Mouse (Mus musculus): ENCODE measurements around the gene Cfap97d2. TPM values are rescaled to one million over a fixed set of nuclear protein-coding genes. Genes with fewer than 3 reads are reported as not detected.

The Cfap97d2 gene
- total and polyA plus RNA-seq, 3 experiments = not detected

DNA sequence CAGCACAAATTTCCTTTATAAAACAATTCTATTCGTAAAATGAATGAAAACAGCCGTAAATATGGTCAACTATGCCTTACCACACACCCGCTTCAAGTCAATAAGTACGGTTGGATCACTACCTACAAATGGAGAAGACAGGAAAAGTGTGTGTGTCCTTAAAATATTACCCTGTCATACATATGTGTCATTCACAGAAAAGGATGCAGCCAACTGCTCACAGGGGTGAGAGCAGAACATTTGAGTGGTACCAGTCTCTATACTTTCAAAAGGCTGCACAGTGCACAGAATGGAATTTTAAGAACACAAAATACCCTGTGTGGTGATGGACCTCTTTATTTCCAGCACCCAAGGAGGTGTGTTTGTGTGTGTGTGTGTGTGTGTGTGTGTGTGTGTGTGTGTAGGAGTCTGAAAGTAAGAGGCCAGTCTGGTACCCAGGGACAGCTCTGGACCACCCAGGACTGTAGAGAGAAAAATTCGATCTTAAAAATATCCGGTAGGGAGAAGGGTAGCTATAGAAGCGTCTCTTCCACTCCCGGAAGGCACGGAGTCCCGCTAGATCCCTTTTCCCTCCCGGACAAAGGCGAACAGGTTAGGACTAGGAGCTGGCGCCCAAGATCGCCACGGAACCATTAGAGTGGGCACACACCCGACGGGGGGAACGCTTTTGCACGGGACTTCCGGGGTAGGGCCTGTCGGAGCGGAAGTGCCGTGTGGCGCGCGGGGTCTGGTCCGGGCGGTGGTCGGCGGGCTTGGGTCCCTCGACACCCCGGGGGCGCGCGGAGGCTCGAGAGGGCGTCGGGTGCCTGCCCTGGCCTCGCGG lies 51.5 kb downstream of the Cfap97d2 start, which contains the start of gene Cdc16 (continued):
- 0 out of 2 replicates have a peak, but pooled peaks have one; percentile 35 for TF ChIP-seq POLR2AphosphoS2 (IDR thresholded peaks at IDR 0.05; ENCODE audit: low read length)
- TF ChIP-seq ZMIZ1 (IDR thresholded peaks at IDR 0.05; ENCODE audit: low read depth, low read length) = peak; percentile 50; the same call in 1 of the 2 replicates
- peak; percentile 78 to 86 for TF ChIP-seq POLR2A (IDR thresholded peaks at IDR 0.05; ENCODE audit: control insufficient read depth in 1 of 2, insufficient read depth in 1 of 2, low read depth in 1 of 2, low read length in 2 of 2, poor library complexity in 1 of 2)
- TF ChIP-seq USF1 (IDR thresholded peaks at IDR 0.05; ENCODE audit: low read depth, low read length) = peak; percentile 24; the same call in 1 of the 2 replicates

DNA sequence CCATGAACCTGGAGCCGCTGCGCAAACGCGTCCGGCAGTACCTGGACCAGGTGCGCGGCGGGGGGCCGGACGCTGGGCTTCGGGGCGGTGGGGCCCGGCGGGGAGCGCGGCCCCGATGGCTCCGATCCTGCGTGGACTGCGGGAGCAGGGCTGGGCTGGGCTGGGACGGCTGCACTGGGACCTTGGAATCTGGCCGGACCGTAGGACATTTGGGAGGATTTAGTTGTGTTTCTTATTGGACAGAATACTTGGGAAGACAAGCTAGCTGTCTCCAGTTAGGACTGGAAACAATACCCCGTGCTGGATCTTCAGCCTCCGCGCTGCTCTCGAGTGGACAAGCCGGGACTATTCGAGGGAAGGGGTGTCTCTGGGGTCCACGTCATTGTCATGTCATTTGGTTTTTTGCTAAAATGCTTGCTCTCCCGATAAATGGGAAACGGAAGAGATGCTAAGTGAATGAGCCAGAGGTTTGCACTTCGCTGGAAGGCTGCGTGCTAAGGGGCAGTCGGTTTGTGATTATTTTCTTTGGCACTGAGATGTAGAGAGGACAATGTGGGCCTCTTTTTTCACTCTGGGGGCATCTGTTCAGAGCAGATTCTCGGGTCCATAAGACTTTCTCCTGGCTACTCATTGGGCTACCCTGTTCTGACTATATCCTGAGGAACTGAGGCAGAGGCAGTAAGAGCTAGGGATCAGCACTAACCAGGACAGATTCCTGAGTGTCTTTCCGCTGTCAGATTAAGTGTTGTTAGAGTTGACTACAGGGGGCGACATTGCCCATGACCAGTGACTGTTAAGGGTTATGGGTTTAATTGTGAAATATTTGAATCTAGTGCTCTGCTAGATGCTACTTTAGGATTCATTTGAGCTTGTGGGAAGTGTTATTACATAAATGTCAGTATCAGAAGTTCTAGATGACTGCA lies 52.4 kb downstream of the Cfap97d2 start:
- Histone ChIP-seq H3K9ac (ENCODE audit: control insufficient read depth, low read depth, low read length, poor library complexity, severe bottlenecking) (peak overlapping the region; percentile 90), H3K27ac (ENCODE audit: control insufficient read depth, low read depth, low read length) (peak overlapping the region; percentile 42), H3K9me3 (replicated peaks; ENCODE audit: insufficient read depth, low read length) (no peaks in the 10 kb centered on the region), H3K79me2 (ENCODE audit: control insufficient read depth, insufficient read depth, low read length, poor library complexity) (peaks cover 27% of the 10 kb centered on the region), H3K4me3 (ENCODE audit: control insufficient read depth in 1 of 2, insufficient read depth in 1 of 2, low read depth in 2 of 2, low read length in 2 of 2) (peak overlapping the region; percentile 86 to 88), H3K36me3 (ENCODE audit: control insufficient read depth in 1 of 2, insufficient read depth in 2 of 2, low read length in 2 of 2) (peaks cover 9 to 16% of the 10 kb centered on the region in 2 experiments), H3K4me1 (ENCODE audit: control insufficient read depth in 1 of 2, insufficient read depth in 2 of 2, low read length in 2 of 2) (peaks cover 0 to 3% of the 10 kb centered on the region in 2 experiments; a peak in 2 of 4 replicates), H3K27me3 (ENCODE audit: control insufficient read depth in 1 of 2, insufficient read depth in 2 of 2, low read length in 2 of 2) (no peaks in the 10 kb centered on the region)
- peak; percentile 83 for DNase-seq (ENCODE audit: low read depth, low spot score)
- TF ChIP-seq JUND (IDR thresholded peaks at IDR 0.05; ENCODE audit: low read depth, low read length) (no peak), GABPA (IDR thresholded peaks at IDR 0.05; ENCODE audit: low read depth, low read length) (no peak), HCFC1 (IDR thresholded peaks at IDR 0.05; ENCODE audit: low read depth, low read length) (peak; percentile 53; the same call in 1 of the 2 replicates), EP300 (IDR thresholded peaks at IDR 0.05; ENCODE audit: low read depth in 1 of 2, low read length in 2 of 2) (0 out of 4 replicates have a peak, but pooled peaks of 1 of the 2 experiments have one; percentile 6), SMC3 (IDR thresholded peaks at IDR 0.05; ENCODE audit: low read depth, low read length) (peak; percentile 62), CTCF (IDR thresholded peaks at IDR 0.05 in 2 of 3, conservative IDR thresholded peaks at IDR 0.05 in 1 of 3; ENCODE audit: control insufficient read depth in 1 of 3, insufficient read depth in 1 of 3, low read depth in 2 of 3, low read length in 3 of 3, poor library complexity in 1 of 3, severe bottlenecking in 1 of 3) (peak; percentile 31 to 78 (median 70)), ZC3H11A (IDR thresholded peaks at IDR 0.05; ENCODE audit: low read depth, low read length) (peak; percentile 43; the same call in 1 of the 2 replicates), UBTF (IDR thresholded peaks at IDR 0.05; ENCODE audit: borderline replicate concordance, insufficient read depth, low read depth, low read length) (no peak), MEF2A (IDR thresholded peaks at IDR 0.05; ENCODE audit: extremely low read depth, insufficient replicate concordance, low read depth, low read length, poor library complexity, severe bottlenecking) (no peak), MXI1 (IDR thresholded peaks at IDR 0.05; ENCODE audit: low read depth, low read length) (peak; percentile 58), RAD21 (IDR thresholded peaks at IDR 0.05; ENCODE audit: low read depth, low read length) (peak; percentile 64), SIN3A (IDR thresholded peaks at IDR 0.05; ENCODE audit: low read length) (peak; percentile 74)

Measured in MEL (cell line).